Mouse (Mus musculus) embryonic facial prominence, embryonic 10.5 days (tissue): Measurements from ENCODE around the gene Map1lc3b. TPM values are rescaled to one million over a fixed set of nuclear protein-coding genes. Genes with fewer than 3 reads are reported as not detected.

ENCODE experiments used
- DNase-seq: peaks from one replicate; pipeline ENCODE4 v3.0.0-alpha.2; 2017; ENCODE audit warnings: low spot score
- H3K27ac ChIP-seq: fragments of 300-500 bp; sonication (generic); replicated peaks from 2 replicates; pipeline ENCODE4 v1.5.1; 2016; ENCODE audit warnings: mild to moderate bottlenecking
- H3K27me3 ChIP-seq: fragments of 300-500 bp; sonication (generic); replicated peaks from 2 replicates; pipeline ENCODE4 v1.6.1; 2016; ENCODE audit warnings: low read depth, mild to moderate bottlenecking; ENCODE audit not compliant: poor library complexity, severe bottlenecking
- H3K36me3 ChIP-seq: fragments of 300-500 bp; sonication (generic); replicated peaks from 2 replicates; pipeline ENCODE4 v1.6.1; 2016; ENCODE audit warnings: mild to moderate bottlenecking, moderate library complexity
- H3K4me1 ChIP-seq: fragments of 300-500 bp; sonication (generic); 2 replicates; pipeline ENCODE4 v1.6.1; 2016
- H3K4me3 ChIP-seq: fragments of 300-500 bp; sonication (generic); 2 replicates; pipeline ENCODE4 v1.5.1; 2016; ENCODE audit warnings: mild to moderate bottlenecking, moderate library complexity
- H3K9me3 ChIP-seq: fragments of 300-500 bp; sonication (generic); 2 replicates; pipeline ENCODE4 v1.6.1; 2016; ENCODE audit warnings: mild to moderate bottlenecking
- WGBS: fragments of 180-500 bp; shearing (Covaris S2); methylation state at CpG from one replicate; pipeline ENCODE4 v1.1.7; 2016; 5-methylcytosine and 5-hydroxymethylcytosine counted together
- polyA plus RNA-seq: library from polyadenylated mRNA; unstranded; fragments of >200 nt; fragmentation: Nextera tagmentation; extraction: Ambion mirVana; gene quantifications from 2 replicates; pipeline ENCODE4 v1.2.1, GENCODE M21; 2016

Map1lc3b gene
- polyA plus RNA-seq, 1 experiment from 2014 or later: 215 TPM

DNA sequence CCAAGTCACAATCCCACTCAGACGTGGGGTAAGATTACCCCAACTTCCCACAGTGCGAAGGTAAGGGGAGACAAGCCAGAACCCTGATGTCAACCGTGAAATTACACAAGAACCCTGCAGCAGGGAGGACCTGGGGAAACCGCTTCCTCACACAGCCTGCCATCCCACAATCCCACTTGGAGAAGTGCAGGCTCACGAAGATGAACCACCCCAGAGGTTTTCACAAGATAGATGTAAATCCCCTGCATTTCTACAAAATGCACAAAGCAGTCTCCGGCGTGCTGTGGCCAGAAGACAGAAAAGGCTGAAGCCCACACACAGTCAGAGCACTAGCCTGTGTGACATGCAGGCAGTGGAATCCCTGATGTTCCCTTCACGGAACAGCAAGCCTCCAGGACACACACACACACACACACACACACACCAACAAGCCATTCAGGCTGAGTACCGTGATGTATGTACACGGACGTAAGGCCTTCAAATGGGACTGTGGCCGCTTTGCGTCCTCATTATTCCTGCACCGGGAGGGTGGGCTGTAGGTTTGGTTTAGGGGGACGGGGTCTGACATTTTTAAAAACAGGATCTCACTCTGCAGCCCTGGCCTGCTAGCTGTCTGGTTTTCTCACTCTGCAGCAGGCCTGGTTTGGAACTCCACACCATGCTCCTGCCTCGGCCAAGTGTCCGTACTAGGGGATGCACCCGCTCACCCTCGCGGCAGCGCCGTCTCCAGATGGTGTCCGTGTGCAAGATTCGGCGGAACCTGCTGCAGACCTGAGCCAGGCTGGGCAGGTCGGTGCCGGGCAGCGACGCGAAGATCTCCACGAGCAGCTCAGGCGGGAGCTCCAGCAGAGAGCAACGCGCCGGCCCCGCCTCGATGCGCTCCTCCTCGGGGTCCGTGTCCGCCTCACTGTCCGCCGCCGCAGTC is 12.1 kb upstream of the Map1lc3b start:
- Histone ChIP-seq H3K4me3 (peak overlapping the region; percentile 90), H3K27me3 (no peaks in the 10 kb centered on the region), H3K4me1 (peaks cover 60% of the 10 kb centered on the region), H3K36me3 (no peaks in the 10 kb centered on the region), H3K9me3 (no peaks in the 10 kb centered on the region), H3K27ac (peak overlapping the region; percentile 87)
- 2% methylated on average over 44 of the region's 44 CpGs for WGBS
- no peak for DNase-seq

DNA sequence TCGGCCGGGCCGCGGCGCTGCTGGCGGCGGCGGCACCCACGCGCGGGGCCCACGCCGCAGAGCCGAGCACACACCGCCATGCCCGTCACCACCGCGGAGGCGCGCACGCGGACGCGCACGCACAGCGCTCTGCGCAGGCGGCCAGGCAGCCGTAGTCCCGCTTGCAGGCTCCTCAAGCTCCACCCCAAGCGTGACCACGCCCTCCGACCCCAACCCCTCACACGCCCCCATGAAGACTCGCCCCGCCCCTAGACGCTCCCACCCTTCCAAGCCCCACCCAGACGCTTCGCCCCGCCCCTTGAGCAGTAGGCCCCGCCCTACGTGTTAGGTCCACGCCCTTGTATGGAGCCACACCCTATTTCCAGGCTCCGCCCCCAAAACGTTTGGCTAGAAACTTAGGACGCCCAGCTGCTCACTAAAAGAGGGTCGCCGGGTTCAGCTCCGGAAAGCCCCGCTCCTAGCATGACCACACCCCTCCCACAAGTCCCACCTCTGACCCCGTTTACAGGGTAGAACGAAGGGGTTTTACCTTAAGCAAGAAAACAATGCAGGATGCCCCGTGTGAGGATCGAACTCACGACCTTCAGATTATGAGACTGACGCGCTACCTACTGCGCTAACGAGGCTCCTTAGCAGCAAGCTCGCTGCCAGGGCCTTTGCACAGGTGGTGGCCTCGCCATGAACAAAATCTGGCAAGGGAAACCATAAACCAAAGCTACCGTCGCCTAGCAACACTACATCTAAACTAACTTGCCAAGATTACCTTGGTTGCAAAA is 11.3 kb upstream of the Map1lc3b start, which contains the start of gene Fbxo31:
Gene Fbxo31 (minus strand): TSS at position 131 of the 776 bp plus-strand sequence.
- Histone ChIP-seq H3K9me3 (no peaks in the 10 kb centered on the region), H3K4me1 (peaks cover 56% of the 10 kb centered on the region), H3K27ac (peak within 1 kb of the TSS; percentile 87), H3K4me3 (peak within 1 kb of the TSS; percentile 90), H3K27me3 (no peaks in the 10 kb centered on the region), H3K36me3 (no peaks in the 10 kb centered on the region)
- WGBS: under 1% methylated on average over 63 of the region's 63 CpGs
- peak; percentile 99 for DNase-seq

DNA sequence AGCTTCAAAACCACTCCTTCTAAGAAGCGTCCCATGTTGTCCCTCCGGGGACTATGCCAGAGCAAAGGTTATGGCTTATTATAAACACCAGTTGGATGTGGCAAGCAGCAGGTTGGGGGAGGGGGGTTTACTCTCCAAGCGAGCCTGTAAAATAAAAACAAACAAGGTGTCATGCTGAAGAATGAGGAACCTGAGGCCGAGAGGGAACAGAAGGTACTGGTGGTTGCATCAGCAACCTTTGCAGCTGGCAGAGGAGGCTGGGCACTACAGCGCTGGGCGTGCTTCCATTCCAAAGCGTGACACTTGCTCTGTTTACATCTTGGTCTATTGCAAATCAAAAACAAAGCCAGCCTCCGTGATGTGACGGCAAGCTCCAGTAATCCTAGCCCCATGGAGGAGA is 9.7 kb upstream of the Map1lc3b start:
- Histone ChIP-seq H3K36me3 (no peaks in the 10 kb centered on the region), H3K4me1 (peaks cover 51% of the 10 kb centered on the region), H3K27me3 (no peaks in the 10 kb centered on the region), H3K4me3 (no peak overlapping the region), H3K27ac (no peak overlapping the region), H3K9me3 (no peaks in the 10 kb centered on the region)
- WGBS: 39% methylated on average over 9 of the region's 9 CpGs
- no peak for DNase-seq

DNA sequence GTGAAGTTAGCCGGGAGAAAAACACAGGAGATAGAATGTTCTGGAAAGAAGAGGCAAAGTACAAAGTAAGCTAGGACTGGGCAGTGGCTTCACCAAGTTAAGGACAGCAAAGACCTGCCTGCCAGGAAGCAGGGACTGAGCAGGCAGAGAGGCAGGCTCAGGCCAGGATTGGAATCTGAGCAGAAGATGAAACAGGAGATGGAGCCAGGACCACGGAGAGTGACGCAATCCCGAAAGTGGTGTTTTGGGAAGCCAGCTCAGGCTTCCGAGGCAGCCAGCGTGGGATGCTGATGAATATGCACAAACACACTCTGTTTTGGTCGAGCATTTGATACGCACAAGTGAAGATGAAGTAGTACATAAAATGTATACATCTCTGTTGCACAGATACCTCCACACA is 6.5 kb upstream of the Map1lc3b start:
- DNase-seq: no peak
- 60% methylated on average over 8 of the region's 8 CpGs for WGBS
- Histone ChIP-seq H3K4me3 (no peak overlapping the region), H3K9me3 (no peaks in the 10 kb centered on the region), H3K27me3 (no peaks in the 10 kb centered on the region), H3K27ac (no peak overlapping the region), H3K36me3 (no peaks in the 10 kb centered on the region), H3K4me1 (peaks cover 28% of the 10 kb centered on the region)

DNA sequence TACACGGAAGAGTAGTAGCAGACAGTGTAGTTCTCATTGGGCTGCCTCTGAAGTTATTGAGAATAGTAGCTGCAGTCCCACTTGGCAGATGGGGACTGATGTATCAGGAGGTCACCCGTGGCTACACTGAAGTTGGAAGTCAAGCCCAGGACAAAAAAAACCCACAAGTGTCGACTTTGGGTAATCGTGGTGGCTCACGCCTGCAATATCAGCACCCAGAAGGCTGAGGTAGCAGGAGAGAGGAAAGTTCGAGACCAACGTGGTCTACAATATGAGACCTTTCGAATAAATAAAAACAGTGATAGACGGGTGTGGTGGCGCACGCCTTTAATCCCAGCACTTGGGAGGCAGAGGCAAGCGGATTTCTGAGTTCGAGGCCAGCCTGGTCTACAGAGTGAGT is 5.4 kb upstream of the Map1lc3b start:
- H3K4me3 ChIP-seq: peak overlapping the region; percentile 75
- H3K9me3 ChIP-seq: no peaks in the 10 kb centered on the region
- peaks cover 23% of the 10 kb centered on the region for H3K4me1 ChIP-seq
- no peaks in the 10 kb centered on the region for H3K36me3 ChIP-seq
- H3K27me3 ChIP-seq: no peaks in the 10 kb centered on the region
- 45% methylated on average over 13 of the region's 13 CpGs for WGBS
- no peak overlapping the region; the same call in 1 of the 2 replicates for H3K27ac ChIP-seq
- no peak for DNase-seq

DNA sequence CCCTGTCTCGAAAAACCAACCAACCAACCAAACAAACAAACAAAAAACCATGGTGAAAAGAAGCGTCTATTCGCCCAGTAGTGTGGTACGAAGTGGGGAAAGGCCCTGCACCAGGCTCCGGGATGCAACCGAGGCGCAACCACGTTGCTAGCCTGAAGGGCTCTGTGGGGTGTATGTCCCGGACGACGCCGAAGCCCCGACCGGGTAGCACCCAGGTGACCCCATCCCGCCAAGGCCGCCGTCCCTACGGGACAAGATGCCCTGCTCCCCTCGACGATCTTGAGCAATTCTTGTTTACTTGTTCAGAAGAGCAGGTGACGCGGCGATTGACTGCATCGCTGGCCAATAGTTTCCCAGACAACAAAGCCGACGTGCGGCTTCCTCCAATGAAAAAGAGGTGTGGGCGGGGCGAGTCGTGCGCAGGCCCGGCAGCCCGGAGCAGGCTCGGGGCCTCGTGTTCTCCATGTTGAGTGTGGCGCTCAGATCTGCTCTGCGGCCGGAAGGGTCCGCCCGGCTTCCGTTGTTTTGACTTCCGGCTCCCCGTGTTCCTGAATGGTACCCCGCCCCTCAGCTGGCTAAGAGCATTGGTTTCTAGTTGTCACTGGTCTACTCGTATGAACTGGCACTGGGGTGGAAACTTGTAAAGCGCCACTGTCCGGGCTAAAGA is 4.9 kb upstream of the Map1lc3b start:
- Histone ChIP-seq H3K36me3 (no peaks in the 10 kb centered on the region), H3K4me3 (peak overlapping the region; percentile 75), H3K9me3 (no peaks in the 10 kb centered on the region), H3K27me3 (no peaks in the 10 kb centered on the region), H3K4me1 (peaks cover 20% of the 10 kb centered on the region), H3K27ac (peak overlapping the region; percentile 84)
- DNase-seq: peak; percentile 98
- WGBS: 1% methylated on average over 47 of the region's 47 CpGs

DNA sequence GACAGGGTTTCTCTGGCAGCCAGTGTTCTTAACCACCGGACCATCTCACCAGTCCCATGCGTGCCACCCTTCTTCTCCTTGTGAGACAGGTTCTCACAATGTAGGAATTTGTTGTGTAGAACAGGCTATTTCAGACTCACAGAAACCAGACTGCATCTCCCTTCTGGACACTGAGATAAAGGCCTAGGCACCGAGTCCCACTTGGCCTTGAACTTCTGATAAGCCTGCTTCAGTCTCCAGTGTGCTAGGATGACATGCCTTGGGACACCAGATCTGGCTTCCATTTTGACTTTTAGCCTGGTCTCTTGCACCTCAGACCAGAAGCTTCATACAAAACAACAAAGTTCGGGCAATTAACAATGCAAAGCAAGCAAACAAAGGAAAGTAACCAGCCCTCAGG is 1.4 kb upstream of the Map1lc3b start:
- 89% methylated on average over 4 of the region's 4 CpGs for WGBS
- Histone ChIP-seq H3K9me3 (no peaks in the 10 kb centered on the region), H3K27me3 (no peaks in the 10 kb centered on the region), H3K36me3 (peaks cover 12% of the 10 kb centered on the region), H3K4me1 (peaks cover 40% of the 10 kb centered on the region), H3K27ac (peak overlapping the region; percentile 85; the same call in 1 of the 2 replicates), H3K4me3 (no peak overlapping the region)
- no peak for DNase-seq

DNA sequence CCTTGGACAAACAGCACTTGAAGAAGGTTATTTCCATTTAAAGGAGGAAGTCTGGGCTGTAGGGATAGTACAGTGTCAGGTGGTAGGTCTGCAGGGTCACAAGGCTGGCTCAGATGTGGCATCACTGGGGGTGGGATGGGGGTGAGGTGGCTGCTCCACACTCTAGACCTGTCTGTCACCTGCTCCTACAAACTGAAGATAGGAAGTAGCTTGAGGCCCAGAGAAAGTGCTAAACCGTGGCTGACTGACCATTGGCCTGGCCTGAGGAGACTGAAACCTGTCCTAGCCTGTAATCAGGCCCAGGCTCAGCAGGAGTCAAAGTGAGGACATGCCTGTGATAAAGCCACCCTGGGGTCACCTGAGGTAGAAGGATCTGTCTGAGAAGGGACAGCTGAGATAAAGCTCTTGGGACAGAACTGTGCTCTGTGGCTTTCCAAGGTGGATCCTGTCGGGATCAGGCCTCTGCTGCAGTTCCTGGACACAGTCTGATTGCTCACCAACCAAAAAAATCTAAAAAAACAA is 895 bp upstream of the Map1lc3b start:
- 40% methylated on average over 2 of the region's 2 CpGs for WGBS
- DNase-seq: no peak
- Histone ChIP-seq H3K36me3 (peaks cover 17% of the 10 kb centered on the region), H3K4me1 (peaks cover 42% of the 10 kb centered on the region), H3K27ac (peak overlapping the region; percentile 85), H3K9me3 (no peaks in the 10 kb centered on the region), H3K27me3 (no peaks in the 10 kb centered on the region), H3K4me3 (peak overlapping the region; percentile 81; the same call in 1 of the 2 replicates)

DNA sequence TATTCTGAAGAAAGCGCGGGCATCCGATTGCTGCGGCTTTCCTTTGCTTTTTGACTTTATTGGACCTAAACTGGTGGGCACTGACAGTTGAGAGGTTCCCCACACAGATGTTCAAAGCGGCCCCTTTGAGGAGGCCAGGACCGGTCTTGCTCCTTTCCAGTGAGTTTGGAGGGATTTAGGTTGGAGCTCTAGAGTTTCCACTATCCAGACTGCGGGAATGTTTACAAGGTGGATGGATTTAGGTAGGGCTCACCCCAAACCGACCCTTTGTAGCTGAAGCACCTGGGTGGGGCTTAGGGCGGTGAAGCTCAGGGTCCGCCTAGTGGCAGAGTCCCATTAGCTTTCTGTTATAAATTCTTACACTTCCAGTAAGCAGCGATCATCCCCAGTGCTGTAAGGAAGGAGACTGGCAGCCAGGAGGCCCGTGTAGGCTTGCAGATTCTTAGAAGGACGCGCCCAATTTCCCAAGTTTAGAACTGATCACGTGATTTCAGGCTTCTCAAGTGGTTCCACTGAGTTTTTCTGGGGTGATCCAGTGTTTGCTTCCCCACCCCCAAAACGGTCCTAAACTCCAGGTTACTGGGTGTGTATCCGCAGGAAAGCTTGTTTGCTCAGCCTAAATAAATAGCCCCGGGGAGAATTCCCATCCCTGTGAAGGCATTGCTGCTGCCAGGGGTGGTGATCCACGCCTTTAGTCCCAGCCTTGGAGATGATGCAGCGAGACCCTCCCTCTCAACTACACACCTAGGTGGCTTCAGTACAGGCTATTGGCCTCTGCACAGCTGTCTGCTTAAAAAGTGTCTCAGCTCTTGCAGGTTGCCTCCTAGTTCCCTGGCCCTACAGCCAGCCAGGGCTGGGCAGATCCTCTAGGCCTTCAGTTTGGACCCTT is 1.3 kb downstream of the Map1lc3b start:
- Histone ChIP-seq H3K27me3 (no peaks in the 10 kb centered on the region), H3K4me1 (peaks cover 31% of the 10 kb centered on the region), H3K9me3 (no peaks in the 10 kb centered on the region), H3K4me3 (peak overlapping the region; percentile 81), H3K27ac (peak overlapping the region; percentile 85), H3K36me3 (peaks cover 38% of the 10 kb centered on the region)
- DNase-seq: peak; percentile 57
- WGBS: 14% methylated on average over 20 of the region's 20 CpGs

DNA sequence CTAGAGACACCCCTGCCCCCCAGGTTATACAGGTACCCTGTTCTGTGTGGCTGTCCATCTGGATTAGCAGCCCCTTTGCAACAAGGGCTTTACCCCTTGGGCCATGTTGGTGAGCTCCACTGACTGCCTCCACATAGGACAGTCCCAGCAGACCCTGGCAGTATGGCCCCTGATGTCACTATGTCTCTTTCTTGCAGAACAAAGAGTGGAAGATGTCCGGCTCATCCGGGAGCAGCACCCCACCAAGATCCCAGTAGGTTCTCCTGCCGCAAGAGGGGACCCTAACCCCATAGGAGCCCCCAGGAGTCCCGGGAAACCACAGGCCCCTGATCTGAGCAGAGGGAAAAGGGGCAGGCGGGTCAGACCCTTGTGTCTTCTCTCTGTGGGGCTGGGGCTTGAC is 3.1 kb downstream of the Map1lc3b start:
- no peak overlapping the region for H3K4me3 ChIP-seq
- WGBS: 91% methylated on average over 5 of the region's 5 CpGs
- no peaks in the 10 kb centered on the region for H3K9me3 ChIP-seq
- H3K36me3 ChIP-seq: peaks cover 54% of the 10 kb centered on the region
- peaks cover 31% of the 10 kb centered on the region for H3K4me1 ChIP-seq
- H3K27me3 ChIP-seq: no peaks in the 10 kb centered on the region
- DNase-seq: no peak
- H3K27ac ChIP-seq: no peak overlapping the region

DNA sequence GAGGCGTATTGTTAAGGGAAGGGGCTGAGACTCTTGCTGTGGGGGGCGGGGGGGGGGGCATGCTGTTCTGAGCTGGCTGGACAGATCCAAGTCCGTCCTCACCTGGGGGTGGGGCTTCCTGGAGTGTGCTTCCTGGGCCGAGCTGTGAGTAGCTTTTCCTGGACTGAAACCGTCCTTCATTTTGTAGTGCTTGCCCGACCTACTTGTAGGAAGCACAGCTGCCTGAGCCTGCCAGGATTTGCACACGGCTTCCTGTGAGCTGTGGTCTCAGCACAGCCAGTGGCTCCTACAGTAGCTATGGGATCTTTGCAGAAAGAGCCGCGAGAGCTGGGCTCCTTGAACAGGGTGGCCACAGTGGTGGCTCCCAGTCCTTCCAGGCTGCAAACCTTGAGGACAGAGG is 3.8 kb downstream of the Map1lc3b start:
- DNase-seq: no peak
- Histone ChIP-seq H3K27me3 (no peaks in the 10 kb centered on the region), H3K9me3 (no peaks in the 10 kb centered on the region), H3K27ac (no peak overlapping the region), H3K36me3 (peaks cover 57% of the 10 kb centered on the region), H3K4me1 (peaks cover 31% of the 10 kb centered on the region), H3K4me3 (no peak overlapping the region)
- 68% methylated on average over 9 of the region's 9 CpGs for WGBS
